Mouse (Mus musculus): ENCODE measurements around the gene Olfr1309. TPM values are rescaled to one million over a fixed set of nuclear protein-coding genes. Genes with fewer than 3 reads are reported as not detected.
"Not testable (repeated sequence)": the region's sequence is repeated elsewhere in the genome, so short reads cannot be mapped to it uniquely, and the experiment has no call there.

Gene Olfr1309
- polyA plus RNA-seq (2015; fragmentation: Nextera tagmentation; extraction: Ambion mirVana), result not detected in 2 replicates

DNA sequence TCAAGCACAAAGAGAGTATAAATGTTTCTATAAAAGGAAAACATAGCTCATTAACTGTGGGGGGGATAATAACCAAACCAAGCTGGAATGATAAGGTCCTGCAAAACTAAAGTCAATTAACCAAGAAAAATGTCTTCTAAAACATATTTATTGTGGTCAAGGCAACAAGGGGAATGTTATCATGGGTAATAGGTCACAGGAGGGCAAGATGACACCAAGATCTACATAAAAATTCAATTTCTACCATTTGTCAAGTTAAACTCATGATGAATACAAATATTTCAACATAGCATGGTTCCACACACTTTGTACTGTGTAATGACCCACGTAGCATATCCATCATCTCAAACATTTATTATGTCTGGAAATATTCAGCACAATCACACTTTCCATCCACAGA lies at the start of gene Olfr1309:
Olfr1309 (minus strand) TSS at position 101 of the 400 bp plus-strand sequence.
- H3K9me3 ChIP-seq (replicated peaks), result no peaks in the 10 kb centered on the region
- no peak within 1 kb of the TSS for H3K9ac ChIP-seq
- no peak within 1 kb of the TSS for H3K4me2 ChIP-seq (replicated peaks)
- no peaks in the 10 kb centered on the region for H3K36me3 ChIP-seq
- ATAC-seq (ENCODE audit: insufficient number of reproducible peaks, low FRiP score, low TSS enrichment, low read depth), result no peak
- no peaks in the 10 kb centered on the region for H3K4me1 ChIP-seq
- 62% methylated on average over 1 of the region's 1 CpGs for WGBS
- H3K4me3 ChIP-seq (replicated peaks), result no peak within 1 kb of the TSS
- H3K27ac ChIP-seq (replicated peaks), result no peak within 1 kb of the TSS
- H3K27me3 ChIP-seq, result no peaks in the 10 kb centered on the region

GRCm38 (mm10) chr2:112026971-112027370 lies 36.9 kb upstream of the Olfr1309 start:
- not testable (repeated sequence) for ATAC-seq (ENCODE audit: insufficient number of reproducible peaks, low FRiP score, low TSS enrichment, low read depth); H3K4me2 ChIP-seq (replicated peaks); H3K4me3 ChIP-seq (replicated peaks); H3K27ac ChIP-seq (replicated peaks); H3K9ac ChIP-seq; H3K27me3 ChIP-seq; H3K36me3 ChIP-seq; H3K9me3 ChIP-seq (replicated peaks); H3K4me1 ChIP-seq
- WGBS, result 49% methylated on average over 6 of the region's 6 CpGs

- Histone ChIP-seq H3K36me3 (no peaks in the 10 kb centered on the region), H3K27ac (replicated peaks) (no peak within 1 kb of the TSS), H3K4me3 (replicated peaks) (no peak within 1 kb of the TSS), H3K9me3 (replicated peaks) (no peaks in the 10 kb centered on the region), H3K4me1 (no peaks in the 10 kb centered on the region), H3K27me3 (no peaks in the 10 kb centered on the region), H3K4me2 (replicated peaks) (no peak within 1 kb of the TSS), H3K9ac (no peak within 1 kb of the TSS)
- no peak for ATAC-seq (ENCODE audit: insufficient number of reproducible peaks, low FRiP score, low TSS enrichment, low read depth)
- WGBS, result 89% methylated on average over 2 of the region's 2 CpGs
Measured at GRCm38 (mm10) chr2:112024312-112024711, 34.2 kb upstream of the Olfr1309 start, which contains the start of gene Olfr1311. TSS of gene Olfr1311 (minus strand) at chr2:112024412.

- Histone ChIP-seq H3K4me3 (replicated peaks) (no peak overlapping the region), H3K4me2 (replicated peaks) (no peak overlapping the region), H3K9ac (no peak overlapping the region), H3K27ac (replicated peaks) (no peak overlapping the region), H3K36me3 (no peaks in the 10 kb centered on the region), H3K9me3 (replicated peaks) (no peaks in the 10 kb centered on the region), H3K4me1 (no peaks in the 10 kb centered on the region), H3K27me3 (no peaks in the 10 kb centered on the region)
- 69% methylated on average over 3 of the region's 3 CpGs for WGBS
- no peak for ATAC-seq (ENCODE audit: insufficient number of reproducible peaks, low FRiP score, low TSS enrichment, low read depth)
Measured at GRCm38 (mm10) chr2:112014900-112015299, 24.8 kb upstream of the Olfr1309 start.

GRCm38 (mm10) chr2:112012608-112013007 lies 22.5 kb upstream of the Olfr1309 start, which contains the start of gene Olfr1310:
TSS of gene Olfr1310 (minus strand) at chr2:112012708.
- H3K9ac ChIP-seq, result no peak within 1 kb of the TSS
- no peak for ATAC-seq (ENCODE audit: insufficient number of reproducible peaks, low FRiP score, low TSS enrichment, low read depth)

DNA sequence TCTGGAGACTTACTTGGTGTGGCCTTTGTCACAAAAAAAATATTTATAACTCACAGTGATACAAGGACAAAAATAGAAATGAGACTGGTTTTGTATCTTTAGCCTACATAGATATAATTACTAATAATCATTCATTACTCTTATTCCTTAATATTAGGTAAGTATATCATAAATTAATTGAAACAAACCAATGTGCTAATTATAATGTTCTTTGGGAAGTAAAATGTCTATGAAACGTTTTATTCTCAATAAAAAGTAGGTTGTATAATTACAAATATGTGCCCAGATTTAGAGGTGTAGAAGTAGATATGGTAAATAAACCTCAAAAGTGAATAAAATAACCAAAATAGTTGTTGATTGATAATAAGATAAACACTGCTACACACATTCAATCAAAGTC lies 25.2 kb downstream of the Olfr1309 start, which contains the start of gene Olfr1308:
Olfr1308 (minus strand) TSS at position 101 of the 400 bp plus-strand sequence.
- no peak for ATAC-seq (ENCODE audit: insufficient number of reproducible peaks, low FRiP score, low TSS enrichment, low read depth)
- no peaks in the 10 kb centered on the region for H3K27me3 ChIP-seq
- no peaks in the 10 kb centered on the region for H3K9me3 ChIP-seq (replicated peaks)
- H3K4me3 ChIP-seq (replicated peaks), result no peak within 1 kb of the TSS
- no peaks in the 10 kb centered on the region for H3K4me1 ChIP-seq
- no peak within 1 kb of the TSS for H3K4me2 ChIP-seq (replicated peaks)
- no peak within 1 kb of the TSS for H3K27ac ChIP-seq (replicated peaks)
- no peaks in the 10 kb centered on the region for H3K36me3 ChIP-seq
- no peak within 1 kb of the TSS for H3K9ac ChIP-seq
- 41% methylated on average over 1 of the region's 1 CpGs for WGBS

More at GRCm38 (mm10) chr2:112012608-112013007, 22.5 kb upstream of the Olfr1309 start, which contains the start of gene Olfr1310:
- H3K36me3 ChIP-seq, result no peaks in the 10 kb centered on the region
- H3K4me2 ChIP-seq (replicated peaks), result no peak within 1 kb of the TSS
- no peaks in the 10 kb centered on the region for H3K27me3 ChIP-seq
- no peaks in the 10 kb centered on the region for H3K9me3 ChIP-seq (replicated peaks)
- H3K4me3 ChIP-seq (replicated peaks), result no peak within 1 kb of the TSS
- no peak within 1 kb of the TSS for H3K27ac ChIP-seq (replicated peaks)
- H3K4me1 ChIP-seq, result no peaks in the 10 kb centered on the region

- Histone ChIP-seq H3K36me3 (no peaks in the 10 kb centered on the region), H3K9me3 (replicated peaks) (no peaks in the 10 kb centered on the region), H3K4me3 (replicated peaks) (no peak within 1 kb of the TSS), H3K27me3 (no peaks in the 10 kb centered on the region), H3K27ac (replicated peaks) (no peak within 1 kb of the TSS), H3K4me1 (no peaks in the 10 kb centered on the region), H3K4me2 (replicated peaks) (no peak within 1 kb of the TSS), H3K9ac (no peak within 1 kb of the TSS)
- ATAC-seq (ENCODE audit: insufficient number of reproducible peaks, low FRiP score, low TSS enrichment, low read depth), result no peak
- WGBS, result 63% methylated on average over 1 of the region's 1 CpGs
Measured at GRCm38 (mm10) chr2:111949340-111949739, 40.7 kb downstream of the Olfr1309 start, which contains the start of gene Olfr1307. TSS of gene Olfr1307 (minus strand) at chr2:111949440.

Other genes starting within 250 kb of the Olfr1309 start
- gene Olfr1301, start 239.3 kb downstream of the Olfr1309 start, polyA plus RNA-seq (2015; fragmentation: Nextera tagmentation; extraction: Ambion mirVana), result not detected in 2 replicates
- gene Olfr1302, start 212.9 kb downstream of the Olfr1309 start, polyA plus RNA-seq (2015; fragmentation: Nextera tagmentation; extraction: Ambion mirVana), result not detected in 2 replicates
- gene Olfr1303, start 169.9 kb downstream of the Olfr1309 start, polyA plus RNA-seq (2015; fragmentation: Nextera tagmentation; extraction: Ambion mirVana), result not detected in 2 replicates
- not detected in 2 replicates for gene Olfr1305, start 113.1 kb downstream of the Olfr1309 start, polyA plus RNA-seq (2015; fragmentation: Nextera tagmentation; extraction: Ambion mirVana)
- not detected in 2 replicates for gene Olfr1306, start 74.0 kb downstream of the Olfr1309 start, polyA plus RNA-seq (2015; fragmentation: Nextera tagmentation; extraction: Ambion mirVana)
- not detected in 2 replicates for gene Olfr1307, start 40.8 kb downstream of the Olfr1309 start, polyA plus RNA-seq (2015; fragmentation: Nextera tagmentation; extraction: Ambion mirVana)
- not detected in 2 replicates for gene Olfr1308, start 25.3 kb downstream of the Olfr1309 start, polyA plus RNA-seq (2015; fragmentation: Nextera tagmentation; extraction: Ambion mirVana)
- gene Olfr1310, start 22.4 kb upstream of the Olfr1309 start, polyA plus RNA-seq (2015; fragmentation: Nextera tagmentation; extraction: Ambion mirVana), result not detected in 2 replicates
- not detected in 2 replicates for gene Olfr1311, start 34.1 kb upstream of the Olfr1309 start, polyA plus RNA-seq (2015; fragmentation: Nextera tagmentation; extraction: Ambion mirVana)
- not detected in 2 replicates for gene Olfr1312, start 60.0 kb upstream of the Olfr1309 start, polyA plus RNA-seq (2015; fragmentation: Nextera tagmentation; extraction: Ambion mirVana)
- gene Olfr1313, start 87.6 kb upstream of the Olfr1309 start, polyA plus RNA-seq (2015; fragmentation: Nextera tagmentation; extraction: Ambion mirVana), result not detected in 2 replicates
- gene Olfr1314, start 106.5 kb upstream of the Olfr1309 start, polyA plus RNA-seq (2015; fragmentation: Nextera tagmentation; extraction: Ambion mirVana), result not detected in 2 replicates
- gene Olfr1315-ps1, start 125.2 kb upstream of the Olfr1309 start, polyA plus RNA-seq (2015; fragmentation: Nextera tagmentation; extraction: Ambion mirVana), result not detected in 2 replicates
- gene Olfr1316, start 144.7 kb upstream of the Olfr1309 start, polyA plus RNA-seq (2015; fragmentation: Nextera tagmentation; extraction: Ambion mirVana), result not detected in 2 replicates
- gene Olfr1317, start 150.0 kb upstream of the Olfr1309 start, polyA plus RNA-seq (2015; fragmentation: Nextera tagmentation; extraction: Ambion mirVana), result not detected in 2 replicates
- gene Olfr1318, start 163.9 kb upstream of the Olfr1309 start, polyA plus RNA-seq (2015; fragmentation: Nextera tagmentation; extraction: Ambion mirVana), result 0.09 TPM in 1 of 2 replicates, not detected in the other
- gene Lpcat4, start 249.2 kb upstream of the Olfr1309 start, polyA plus RNA-seq (2015; fragmentation: Nextera tagmentation; extraction: Ambion mirVana), result 24.5 and 35.9 TPM in 2 replicates

Data from embryonic facial prominence, embryonic 15.5 days (tissue).